Mouse (Mus musculus): Measurements from ENCODE around the gene Spef1. TPM values are rescaled to one million over a fixed set of nuclear protein-coding genes. Genes with fewer than 3 reads are reported as not detected.

The Spef1 gene
- total RNA-seq (2023), result 1 to 10 TPM; 2.0 to 2.4 TPM

GRCm38 (mm10) chr2:131186771-131187601 lies at the start of gene Spef1, which contains the start of gene Cdc25b:
TSS of gene Spef1 (minus strand) at chr2:131187282.
TSS of gene Cdc25b (plus strand) at chr2:131186949.

GRCm38 (mm10) chr2:131233307-131234126 lies 46.4 kb upstream of the Spef1 start, which contains the start of gene Mavs:
TSS of gene Mavs (plus strand) at chr2:131234063.

GRCm38 (mm10) chr2:131206778-131207177 lies 19.7 kb upstream of the Spef1 start, which contains the start of gene Ap5s1:
TSS of gene Ap5s1 (plus strand) at chr2:131207078.

GRCm38 (mm10) chr2:131179990-131180587 lies 7.0 kb downstream of the Spef1 start, which contains the start of gene Cenpb:
TSS of gene Cenpb (minus strand) at chr2:131180067.

GRCm38 (mm10) chr2:131159938-131160581 lies 27.0 kb downstream of the Spef1 start, which contains the start of gene 1700037H04Rik:
TSS of gene 1700037H04Rik (minus strand) at chr2:131160081.

GRCm38 (mm10) chr2:131132930-131133547 lies 54.0 kb downstream of the Spef1 start, which contains the start of gene Gm11037:
TSS of gene Gm11037 (plus strand) at chr2:131133497.

GRCm38 (mm10) chr2:131127161-131127730 lies 59.8 kb downstream of the Spef1 start, which contains the start of gene Hspa12b:
TSS of gene Hspa12b (plus strand) at chr2:131127280.

Other genes with a start within 250 kb of the Spef1 start
- not detected for gene Gfra4, start 144.2 kb downstream of the Spef1 start, total RNA-seq (2023)
- 1 to 10 TPM; 3.1 to 3.7 TPM for gene Adam33, start 123.5 kb downstream of the Spef1 start, total RNA-seq (2023)
- gene Siglec1, start 100.5 kb downstream of the Spef1 start, total RNA-seq (2023), result 1 to 10 TPM; 3.8 to 4.1 TPM
- not detected for gene Hspa12b, start 60.0 kb downstream of the Spef1 start, total RNA-seq (2023)
- gene Gm11037, start 53.8 kb downstream of the Spef1 start, total RNA-seq (2023), result not detected
- 10 to 100 TPM; 50.5 to 51.9 TPM for gene 1700037H04Rik, start 27.2 kb downstream of the Spef1 start, total RNA-seq (2023)
- gene Cenpb, start 7.2 kb downstream of the Spef1 start, total RNA-seq (2023), result 10 to 100 TPM; 23.1 to 26.1 TPM
- gene Cdc25b, start 333 bp downstream of the Spef1 start, total RNA-seq (2023), result 10 to 100 TPM; 56.9 to 60.2 TPM
- gene Ap5s1, start 19.8 kb upstream of the Spef1 start, total RNA-seq (2023), result 10 to 100 TPM; 14.0 to 17.7 TPM
- 10 to 100 TPM; 11.4 to 11.5 TPM for gene Mavs, start 46.8 kb upstream of the Spef1 start, total RNA-seq (2023)
- gene Pank2, start 75.2 kb upstream of the Spef1 start, total RNA-seq (2023), result 10 to 100 TPM; 40.1 to 40.2 TPM
- gene Rnf24, start 165.6 kb upstream of the Spef1 start, total RNA-seq (2023), result 1 to 10 TPM; 5.2 to 9.1 TPM

Measured in neutrophil, adult 83 days (primary cell).